Mouse (Mus musculus) liver, embryonic 14.5 days (tissue): Measurements from ENCODE around the gene Gm6096.

Source experiments
- CTCF ChIP-seq: IDR thresholded peaks from 2 replicates; pipeline ENCODE4 v1.5.1; 2016; ENCODE audit warnings: antibody characterized with exemption, low read depth, control low read depth
- EP300 ChIP-seq: IDR thresholded peaks from 2 replicates; pipeline ENCODE4 v1.6.1; 2016; ENCODE audit warnings: antibody characterized with exemption, low read depth

DNA sequence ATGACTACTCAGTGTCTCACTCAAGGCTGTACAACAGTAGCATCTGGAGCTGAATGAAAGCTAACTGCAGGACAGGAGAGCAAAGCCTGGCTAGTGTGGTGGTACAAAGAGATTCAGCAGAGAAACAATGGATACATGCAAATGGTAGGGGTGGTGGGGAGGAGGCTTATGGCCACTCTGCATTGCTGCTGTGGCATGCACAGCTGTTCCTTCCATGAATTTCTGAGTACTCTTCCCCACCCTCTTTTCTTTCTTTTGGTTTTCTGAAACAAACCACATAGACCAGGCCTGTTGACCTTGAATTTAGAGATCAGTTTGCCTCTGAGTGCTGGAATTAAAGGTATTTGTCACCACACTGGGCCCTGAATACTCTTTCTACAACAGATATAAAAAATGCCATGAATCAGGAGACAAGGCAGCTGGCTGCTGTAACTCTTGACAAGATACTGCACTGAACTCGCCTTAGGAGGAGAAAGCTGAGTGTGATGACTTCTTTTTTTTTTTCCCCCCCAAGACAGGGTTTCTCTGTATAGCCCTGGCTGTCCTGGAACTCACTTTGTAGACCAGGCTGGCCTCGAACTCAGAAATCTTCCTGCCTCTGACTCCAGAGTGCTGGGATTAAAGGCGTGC, 3.9 kb upstream of the Gm6096 start:
- no peak for TF ChIP-seq CTCF
- TF ChIP-seq EP300: no peak
